Mouse (Mus musculus): ENCODE results near the gene Ckap5. TPM values are rescaled to one million over a fixed set of nuclear protein-coding genes. Genes with fewer than 3 reads are reported as not detected.
"Not testable (repeated sequence)": the region's sequence is repeated elsewhere in the genome, so short reads cannot be mapped to it uniquely, and the experiment has no call there.

The Ckap5 gene
- 100 to 1,000 TPM; 124 to 127 TPM for total RNA-seq (2021)
- long read RNA-seq, experiment 1, full-length matches to known transcripts = 22 of 86 reads
- long read RNA-seq, experiment 1, partial matches to known transcripts = 54 of 86 reads
- long read RNA-seq, experiment 1, other reads (novel, unspliced or antisense) = 10 of 86 reads
- long read RNA-seq, experiment 2, full-length matches to known transcripts = 14 of 55 reads
- long read RNA-seq, experiment 2, partial matches to known transcripts = 35 of 55 reads
- long read RNA-seq, experiment 2, other reads (novel, unspliced or antisense) = 6 of 55 reads

- peak; percentile 91 to 95 for DNase-seq (ENCODE audit: low spot score in 2 of 2)
Observed at GRCm38 (mm10) chr2:91526294-91527146, at the start of gene Ckap5. Gene Ckap5, plus strand, starts transcription at chr2:91526762.

DNA sequence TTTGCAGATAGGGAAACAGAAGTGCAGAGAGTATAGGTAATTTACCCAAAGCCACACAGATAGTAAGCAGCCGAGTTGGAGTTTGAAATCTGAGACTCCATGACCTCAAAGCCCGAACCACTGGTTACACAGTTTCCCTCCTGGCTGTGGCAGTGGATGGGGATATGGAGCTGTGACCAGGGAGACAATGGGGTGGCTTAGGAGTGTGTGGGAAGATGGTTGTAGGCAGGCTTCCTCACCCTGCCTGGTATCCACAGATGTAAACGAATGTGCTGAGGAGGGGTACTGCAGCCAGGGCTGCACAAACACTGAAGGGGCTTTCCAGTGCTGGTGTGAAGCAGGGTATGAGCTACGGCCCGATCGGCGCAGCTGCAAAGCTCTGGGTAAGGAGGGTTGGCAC lies 49.7 kb upstream of the Ckap5 start:
- DNase-seq (ENCODE audit: low spot score in 2 of 2) = no peak

GRCm38 (mm10) chr2:91480399-91480801 lies 46.2 kb upstream of the Ckap5 start:
- DNase-seq (ENCODE audit: low spot score in 2 of 2) = no peak

DNA sequence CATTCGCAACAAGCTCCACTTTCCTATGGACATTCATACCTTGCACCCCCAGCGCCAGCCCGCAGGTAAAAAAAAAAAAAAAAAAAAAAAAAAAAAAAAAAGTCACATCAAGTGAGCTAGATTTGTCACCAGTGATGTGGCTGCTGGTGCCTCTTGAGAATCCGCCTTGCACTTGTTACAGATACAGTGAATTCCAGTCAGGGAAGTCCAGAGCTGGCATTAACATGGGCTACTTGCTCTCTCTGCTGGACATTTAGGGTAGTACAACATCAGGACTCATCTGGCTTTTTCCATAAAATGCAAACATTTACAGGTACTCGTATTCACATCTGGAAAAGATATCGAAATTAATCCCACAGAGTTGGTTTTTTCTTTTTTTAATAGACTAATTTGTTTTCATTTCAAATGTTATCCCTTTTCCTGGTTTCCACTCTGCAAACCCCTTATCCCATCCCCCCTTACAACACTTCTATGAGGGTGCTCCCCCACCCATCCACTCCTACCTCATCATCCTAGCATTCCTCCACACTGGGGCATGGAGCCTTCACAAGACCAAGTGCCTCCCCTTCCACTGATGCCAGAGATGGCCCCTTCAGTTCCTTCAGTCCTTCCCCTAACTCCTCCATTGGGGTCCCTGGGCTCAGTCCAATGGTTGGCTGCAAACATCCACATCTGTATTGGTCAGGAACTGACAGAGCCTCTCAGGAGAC lies 45.6 kb upstream of the Ckap5 start:
- DNase-seq (ENCODE audit: low spot score in 2 of 2) = peak; percentile 60 to 69

GRCm38 (mm10) chr2:91484698-91485097 lies 41.9 kb upstream of the Ckap5 start:
- DNase-seq (ENCODE audit: low spot score in 2 of 2) = no peak

DNA sequence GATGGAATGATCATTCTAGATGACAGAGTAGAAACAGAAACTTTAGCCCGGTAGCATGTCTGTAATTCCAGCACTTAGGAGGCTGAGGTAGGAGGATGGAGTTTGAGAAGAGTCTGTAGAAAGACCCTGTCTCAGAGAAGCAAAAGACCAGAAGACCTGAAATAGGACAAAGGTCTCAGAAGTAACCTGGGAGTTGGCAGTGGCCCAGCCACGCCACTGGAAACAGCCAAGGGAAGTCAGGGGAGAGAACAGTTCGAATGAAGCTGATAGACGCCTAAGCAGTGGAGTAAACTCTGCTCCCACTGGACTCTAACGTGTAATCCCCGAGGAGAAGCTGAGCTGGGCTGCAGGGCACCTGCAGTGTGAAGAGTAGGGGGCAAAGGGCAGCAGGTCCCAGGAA lies 41.3 kb upstream of the Ckap5 start:
- no peak for DNase-seq (ENCODE audit: low spot score in 2 of 2)

GRCm38 (mm10) chr2:91487295-91487694 lies 39.3 kb upstream of the Ckap5 start:
- DNase-seq (ENCODE audit: low spot score in 2 of 2) = peak in 1 of 2 experiments; percentile 22

DNA sequence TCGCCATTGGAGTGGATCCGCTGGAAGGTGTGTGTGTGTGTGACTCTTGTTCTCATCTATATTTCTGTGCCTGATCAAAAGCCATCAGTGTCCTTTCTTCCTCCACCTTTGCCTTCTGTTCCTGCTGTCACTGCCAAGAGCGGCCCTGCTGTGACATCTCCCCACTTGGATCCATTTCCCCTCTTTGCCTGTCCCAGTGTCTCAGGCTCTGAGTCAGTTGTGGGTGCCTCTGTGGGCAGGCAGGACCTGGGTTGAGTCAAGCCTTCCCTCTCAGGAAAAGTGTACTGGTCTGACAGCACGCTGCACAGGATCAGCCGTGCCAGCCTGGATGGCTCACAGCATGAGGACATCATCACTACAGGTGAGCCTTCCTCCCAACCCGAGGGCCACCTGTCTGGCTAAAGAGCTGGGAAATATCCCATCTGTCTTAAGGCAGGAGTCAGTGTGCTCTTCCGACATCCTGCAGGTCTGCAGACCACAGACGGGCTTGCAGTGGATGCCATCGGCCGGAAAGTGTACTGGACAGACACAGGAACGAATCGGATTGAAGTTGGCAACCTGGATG lies 34.4 kb upstream of the Ckap5 start:
- DNase-seq (ENCODE audit: low spot score in 2 of 2) = no peak

- no peak for DNase-seq (ENCODE audit: low spot score in 2 of 2)
Observed at GRCm38 (mm10) chr2:91493981-91494380, 32.6 kb upstream of the Ckap5 start.

DNA sequence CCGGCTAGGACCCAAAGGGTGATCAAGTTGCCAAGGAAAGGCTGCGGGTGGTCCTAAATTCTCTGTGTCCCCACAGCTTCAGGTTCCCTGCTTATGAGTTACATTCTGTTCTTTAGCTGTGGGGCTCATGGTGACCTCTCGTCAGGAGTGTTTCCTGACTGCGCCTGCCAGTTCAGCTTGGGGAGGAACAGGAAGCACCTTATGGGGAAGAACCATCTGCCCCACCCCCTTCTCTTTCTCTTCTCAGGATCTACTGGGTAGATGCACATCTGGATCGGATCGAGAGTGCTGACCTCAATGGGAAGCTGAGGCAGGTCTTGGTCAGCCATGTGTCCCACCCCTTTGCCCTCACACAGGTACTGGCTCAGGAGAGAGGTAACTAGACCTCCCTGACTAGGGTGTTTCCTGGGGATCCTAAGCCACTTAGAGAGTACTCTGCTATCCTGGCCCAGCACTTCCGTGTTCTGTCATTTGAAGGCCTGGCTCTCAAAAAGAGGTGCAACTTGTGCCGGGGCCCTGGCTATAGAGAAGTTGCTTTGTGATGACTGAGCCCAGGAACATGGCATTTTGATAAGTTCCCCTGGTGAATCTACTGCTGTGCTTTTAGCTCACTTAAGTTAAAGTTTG lies 28.4 kb upstream of the Ckap5 start:
- DNase-seq (ENCODE audit: low spot score in 2 of 2) = no peak

DNA sequence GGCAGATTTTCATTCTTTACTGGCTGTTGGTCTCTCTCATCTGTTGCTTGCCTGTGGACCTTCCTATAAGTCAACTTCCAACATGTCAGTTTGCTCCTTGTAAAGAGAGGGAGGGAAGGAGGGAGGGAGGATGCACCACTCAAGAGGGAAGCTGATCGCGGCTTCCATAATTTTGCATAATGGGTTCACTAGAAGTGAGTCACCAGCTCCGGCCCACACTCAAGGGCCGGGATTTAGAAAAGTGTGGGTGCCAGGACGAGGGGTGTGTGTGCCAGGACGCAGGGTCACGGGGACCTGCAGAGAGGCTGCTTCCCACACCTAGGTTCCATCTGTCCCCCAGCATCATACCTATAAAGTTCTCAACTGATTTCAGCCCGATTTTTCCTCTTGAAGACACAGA lies 18.5 kb upstream of the Ckap5 start:
- DNase-seq (ENCODE audit: low spot score in 2 of 2) = peak; percentile 15 to 39

DNA sequence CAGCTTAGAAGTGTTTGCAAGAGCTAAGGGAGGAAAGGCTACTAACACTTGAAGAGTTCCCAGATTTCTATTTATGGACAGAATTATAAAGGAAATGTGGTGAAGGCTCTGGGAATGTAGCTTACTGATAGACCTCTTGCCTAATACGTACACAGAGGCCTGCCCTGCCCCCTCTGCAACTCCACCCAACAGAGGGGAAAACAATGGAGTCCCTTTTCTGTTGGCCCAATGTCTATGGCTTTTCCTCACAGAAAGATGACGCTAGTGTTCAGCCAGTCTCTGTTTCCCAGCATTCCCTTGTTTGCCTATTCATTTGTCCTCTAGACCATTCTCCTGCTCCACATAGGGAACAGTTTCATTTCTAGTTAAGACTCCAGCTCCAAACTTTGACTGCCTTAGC lies 9.4 kb upstream of the Ckap5 start:
- peak in 1 of 2 experiments; percentile 12 for DNase-seq (ENCODE audit: low spot score in 2 of 2)

- DNase-seq (ENCODE audit: low spot score in 2 of 2) = peak in 1 of 2 experiments; percentile 21
Observed at GRCm38 (mm10) chr2:91527147-91527486, 555 bp downstream of the Ckap5 start.

GRCm38 (mm10) chr2:91537588-91538205 lies 11.1 kb downstream of the Ckap5 start:
- peak; percentile 58 to 69 for DNase-seq (ENCODE audit: low spot score in 2 of 2)

DNA sequence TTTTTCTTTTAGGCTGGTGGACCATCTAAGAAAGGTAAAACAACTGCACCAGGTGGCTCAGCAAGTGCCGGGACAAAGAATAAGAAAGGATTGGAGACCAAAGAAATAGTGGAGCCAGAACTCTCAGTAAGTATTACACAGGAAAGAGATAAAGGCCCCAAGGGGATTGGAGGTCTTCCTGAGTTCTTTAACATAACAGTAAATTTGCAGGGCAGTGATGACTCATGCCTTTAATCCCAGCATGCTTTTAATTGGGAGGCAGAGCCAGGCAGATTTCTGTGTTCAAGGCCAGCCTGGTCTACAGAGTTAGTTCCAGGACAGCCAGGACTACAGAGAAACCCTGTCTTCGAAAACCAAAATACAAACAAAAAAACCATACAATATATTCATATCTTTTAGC lies 41.6 kb downstream of the Ckap5 start:
- DNase-seq (ENCODE audit: low spot score in 2 of 2) = no peak

DNA sequence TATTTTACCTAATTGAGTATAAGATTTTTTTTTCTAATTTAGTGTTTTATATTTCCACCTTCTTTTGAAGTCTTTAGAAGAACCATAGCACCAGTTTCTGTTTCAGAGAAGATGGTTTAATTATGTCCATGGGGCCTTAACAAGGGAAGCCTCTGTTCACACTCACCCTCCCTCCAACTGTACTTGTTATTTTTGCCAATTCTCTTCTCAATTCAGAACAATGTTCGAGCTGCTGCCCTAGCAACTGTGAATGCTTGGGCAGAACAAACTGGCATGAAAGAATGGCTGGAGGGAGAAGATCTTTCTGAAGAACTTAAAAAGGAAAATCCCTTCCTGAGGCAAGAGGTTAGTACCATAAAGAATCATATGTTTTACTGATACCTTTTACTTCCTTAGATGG lies 54.3 kb downstream of the Ckap5 start:
- DNase-seq (ENCODE audit: low spot score in 2 of 2) = peak; percentile 6 to 24

DNA sequence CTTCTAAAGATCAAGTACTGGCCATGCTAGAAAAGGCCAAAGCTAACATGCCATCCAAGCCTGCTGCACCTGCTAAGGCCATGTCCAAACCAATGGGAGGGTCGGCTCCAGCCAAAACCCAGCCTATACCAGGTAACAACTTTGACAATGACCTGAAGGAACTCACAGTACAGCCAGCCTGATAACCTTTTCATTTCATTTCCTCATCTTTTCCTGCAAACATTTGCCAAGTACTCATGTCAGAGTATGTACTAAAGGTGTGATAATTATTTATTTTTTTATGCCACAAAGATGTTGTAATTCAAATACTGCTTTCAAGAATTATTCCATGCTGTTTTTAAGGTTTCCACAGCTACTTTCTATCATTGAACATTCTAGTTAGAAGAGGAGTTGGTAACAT lies 59.7 kb downstream of the Ckap5 start:
- no peak for DNase-seq (ENCODE audit: low spot score in 2 of 2)

DNA sequence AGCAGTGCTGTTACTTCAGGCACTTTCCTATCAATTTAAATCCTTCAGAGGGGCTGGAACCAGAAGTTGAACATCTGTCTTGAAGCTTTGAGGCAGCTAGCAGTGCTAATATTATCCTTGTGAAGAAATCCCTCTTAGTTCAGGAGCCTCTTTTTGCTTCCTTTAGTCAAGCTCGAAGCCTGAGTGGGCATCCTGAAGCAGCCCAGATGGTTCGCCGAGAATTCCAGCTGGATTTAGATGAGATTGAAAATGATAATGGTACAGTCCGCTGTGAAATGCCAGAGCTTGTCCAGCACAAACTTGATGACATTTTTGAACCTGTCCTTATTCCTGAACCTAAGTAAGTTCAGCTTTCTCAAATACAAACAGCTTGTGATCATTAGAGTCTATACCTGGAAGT lies 73.9 kb downstream of the Ckap5 start:
- peak; percentile 15 to 19 for DNase-seq (ENCODE audit: low spot score in 2 of 2)

GRCm38 (mm10) chr2:91602389-91602788 lies 75.8 kb downstream of the Ckap5 start:
- no peak for DNase-seq (ENCODE audit: low spot score in 2 of 2)

DNA sequence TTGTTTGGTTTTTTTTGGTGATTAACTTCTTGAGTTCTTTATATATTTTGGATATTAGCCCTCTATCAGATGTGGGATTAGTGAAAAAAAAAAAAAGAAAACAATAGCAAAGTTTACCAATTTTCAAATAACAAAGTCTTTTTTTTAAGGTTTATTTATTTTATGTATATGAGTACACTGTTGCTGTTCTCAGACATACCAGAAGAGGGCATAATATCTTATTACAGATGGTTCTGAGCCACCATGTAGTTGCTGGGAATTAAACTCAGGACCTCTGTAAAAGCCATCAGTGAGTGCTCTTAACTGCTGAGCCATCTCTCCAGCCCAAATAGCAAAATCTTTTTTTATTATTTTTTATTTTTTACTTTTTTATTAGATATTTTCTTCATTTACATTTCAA lies 82.8 kb downstream of the Ckap5 start:
- DNase-seq (ENCODE audit: low spot score in 2 of 2) = not testable (repeated sequence)

DNA sequence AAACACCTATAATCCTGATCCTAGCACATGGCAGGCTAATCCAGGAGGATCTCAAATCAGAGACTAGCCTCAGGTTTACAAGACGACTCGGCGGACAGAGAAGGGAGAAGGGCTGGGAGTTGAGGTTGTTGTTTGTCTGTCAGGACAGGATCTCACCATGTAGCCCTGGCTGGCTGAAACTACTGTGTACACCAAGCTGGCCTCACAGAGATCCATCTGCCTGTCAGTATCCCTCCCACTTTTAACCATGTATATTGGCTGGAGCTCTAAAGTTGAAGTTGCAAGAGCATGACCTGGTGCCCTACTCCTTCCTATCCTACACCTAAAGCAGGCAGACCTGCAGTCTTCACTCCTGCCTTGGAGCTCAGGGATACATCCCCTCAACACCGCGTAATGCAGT lies 95.8 kb downstream of the Ckap5 start:
- DNase-seq (ENCODE audit: low spot score in 2 of 2) = no peak

Measured in left cerebral cortex, adult 18-20 months (tissue).